Mouse (Mus musculus) bone marrow, adult 2 months (tissue): ENCODE measurements around the gene H2-Q1. TPM values are rescaled to one million over a fixed set of nuclear protein-coding genes. Genes with fewer than 3 reads are reported as not detected.

Experiments used
- H3K27ac ChIP-seq: fragments of 200-500 bp; 2 replicates; pipeline ENCODE4 v1.5.1; 2012; ENCODE audit warnings: low read depth, mild to moderate bottlenecking, control low read depth, inconsistent platforms, low read length; ENCODE audit not compliant: control insufficient read depth, poor library complexity, insufficient read depth
- H3K4me1 ChIP-seq: fragments of 200-500 bp; 2 replicates; pipeline ENCODE4 v1.6.1; 2011; ENCODE audit warnings: low read length; ENCODE audit not compliant: control insufficient read depth, insufficient read depth
- H3K4me3 ChIP-seq: fragments of 200-500 bp; replicated peaks from 2 replicates; pipeline ENCODE3; 2011; ENCODE audit warnings: mild to moderate bottlenecking, low read depth, low read length, control low read depth; ENCODE audit not compliant: control insufficient read depth
- CTCF ChIP-seq: fragments of 200-500 bp; IDR thresholded peaks from 2 replicates; pipeline ENCODE4 v1.5.1; 2011; ENCODE audit warnings: low read length, control low read depth; ENCODE audit not compliant: control insufficient read depth, insufficient read depth
- POLR2A ChIP-seq: fragments of 200-500 bp; IDR thresholded peaks from 2 replicates; pipeline ENCODE4 v1.6.1; 2011; ENCODE audit warnings: low read depth, mild to moderate bottlenecking, control low read depth, low read length, borderline replicate concordance; ENCODE audit not compliant: control insufficient read depth
- WGBS: fragments of 180-500 bp; shearing (Covaris S2); methylation state at CpG from one replicate; pipeline ENCODE4 v1.1.7; 2018; 5-methylcytosine and 5-hydroxymethylcytosine counted together
- polyA plus RNA-seq: library from polyadenylated mRNA; stranded (reverse); fragments of >200 nt; gene quantifications from 2 replicates; pipeline ENCODE4 v1.2.4, GENCODE M21; 2011; ENCODE audit warnings: low replicate concordance; ENCODE audit not compliant: missing spikeins, insufficient read depth, insufficient read length

Gene H2-Q1
- polyA plus RNA-seq: not detected in 2 replicates

DNA sequence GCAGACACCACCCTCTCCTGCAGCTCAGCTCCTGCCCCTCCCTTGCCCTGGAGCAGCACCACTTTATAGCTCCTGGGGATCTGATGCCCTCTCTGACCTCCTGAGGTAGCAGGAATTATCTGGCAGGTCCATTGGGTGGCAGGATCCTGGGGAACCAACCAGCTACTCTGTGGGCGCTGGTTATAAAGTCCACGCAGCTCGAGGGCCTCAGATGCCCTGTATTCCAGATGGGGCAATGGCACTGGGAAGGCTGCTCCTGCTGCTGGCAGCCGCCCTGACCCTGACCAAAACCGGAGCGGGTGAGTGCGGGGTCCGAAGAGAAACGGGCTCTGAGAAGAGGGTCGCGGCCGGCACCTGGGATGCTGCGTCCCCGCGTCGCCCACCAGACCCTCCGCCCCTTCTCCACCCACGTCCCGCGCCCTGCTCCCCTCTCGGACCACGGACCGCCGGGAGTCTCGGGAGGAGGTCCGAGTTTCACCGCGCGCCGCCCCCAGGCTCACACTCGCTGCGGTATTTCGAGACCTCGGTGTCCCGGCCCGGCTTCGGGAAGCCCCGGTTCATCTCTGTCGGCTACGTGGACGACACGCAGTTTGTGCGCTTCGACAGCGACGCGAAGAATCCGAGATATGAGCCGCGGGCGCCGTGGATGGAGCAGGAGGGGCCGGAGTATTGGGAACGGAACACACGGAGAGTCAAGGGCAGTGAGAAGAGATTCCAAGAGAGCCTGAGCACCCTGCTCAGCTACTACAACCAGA is at the start of gene H2-Q1:
H2-Q1 (plus strand) TSS at position 79 of the 755 bp plus-strand sequence.
- Histone ChIP-seq H3K4me3 (no peak within 1 kb of the TSS), H3K27ac (no peak within 1 kb of the TSS), H3K4me1 (no peaks in the 10 kb centered on the region)
- no peak for TF ChIP-seq POLR2A
- TF ChIP-seq CTCF: no peak
- WGBS: 5% methylated on average over 55 of the region's 55 CpGs

DNA sequence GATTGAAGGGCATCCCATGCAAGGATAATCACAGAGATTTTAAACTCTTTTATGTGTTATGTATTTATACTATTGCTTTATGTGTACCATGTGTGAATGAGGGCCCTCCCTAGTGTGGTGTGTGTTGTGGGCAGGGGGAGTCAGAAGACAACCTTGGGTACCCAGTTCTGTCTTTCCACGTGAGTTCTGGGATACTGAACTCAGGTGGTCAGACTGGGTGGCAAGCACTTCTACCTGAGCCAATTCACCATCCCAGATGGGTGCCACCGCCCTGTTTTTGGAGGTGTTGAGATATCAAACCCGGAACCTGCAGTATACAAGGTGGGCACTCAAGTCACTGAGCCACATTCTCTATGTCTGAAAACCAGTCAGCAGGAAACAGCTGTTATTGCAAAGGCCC is 48.0 kb upstream of the H2-Q1 start:
- H3K4me1 ChIP-seq: peaks cover 1% of the 10 kb centered on the region; the same call in 1 of the 2 replicates
- 80% methylated on average over 3 of the region's 3 CpGs for WGBS
- no peak overlapping the region for H3K27ac ChIP-seq
- TF ChIP-seq POLR2A (no peak), CTCF (no peak)
- no peak overlapping the region for H3K4me3 ChIP-seq

DNA sequence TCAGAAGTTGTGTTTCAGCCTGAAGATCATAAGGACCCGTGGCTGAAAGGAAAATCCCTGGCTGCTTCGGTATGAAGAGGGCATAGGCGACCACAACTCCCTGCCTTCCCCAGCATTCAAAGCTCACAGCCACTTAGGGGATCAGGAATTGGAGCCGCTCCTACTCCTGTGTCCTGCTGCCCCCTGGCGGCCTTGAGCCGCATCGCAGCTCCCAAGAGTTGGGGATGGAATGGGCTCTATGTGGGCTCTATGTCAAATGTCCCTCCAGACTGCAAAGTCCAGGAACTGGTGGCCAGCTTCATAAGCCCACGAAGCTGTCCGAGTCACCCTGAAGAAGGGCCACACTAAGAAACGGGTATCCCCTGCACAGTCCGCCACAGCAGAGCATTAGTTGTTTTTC is 45.4 kb upstream of the H2-Q1 start:
- WGBS: 2% methylated on average over 11 of the region's 11 CpGs
- H3K27ac ChIP-seq: no peak overlapping the region
- H3K4me3 ChIP-seq: no peak overlapping the region
- H3K4me1 ChIP-seq: peaks cover 1% of the 10 kb centered on the region; the same call in 1 of the 2 replicates
- TF ChIP-seq CTCF: peak; percentile 89
- TF ChIP-seq POLR2A: no peak

DNA sequence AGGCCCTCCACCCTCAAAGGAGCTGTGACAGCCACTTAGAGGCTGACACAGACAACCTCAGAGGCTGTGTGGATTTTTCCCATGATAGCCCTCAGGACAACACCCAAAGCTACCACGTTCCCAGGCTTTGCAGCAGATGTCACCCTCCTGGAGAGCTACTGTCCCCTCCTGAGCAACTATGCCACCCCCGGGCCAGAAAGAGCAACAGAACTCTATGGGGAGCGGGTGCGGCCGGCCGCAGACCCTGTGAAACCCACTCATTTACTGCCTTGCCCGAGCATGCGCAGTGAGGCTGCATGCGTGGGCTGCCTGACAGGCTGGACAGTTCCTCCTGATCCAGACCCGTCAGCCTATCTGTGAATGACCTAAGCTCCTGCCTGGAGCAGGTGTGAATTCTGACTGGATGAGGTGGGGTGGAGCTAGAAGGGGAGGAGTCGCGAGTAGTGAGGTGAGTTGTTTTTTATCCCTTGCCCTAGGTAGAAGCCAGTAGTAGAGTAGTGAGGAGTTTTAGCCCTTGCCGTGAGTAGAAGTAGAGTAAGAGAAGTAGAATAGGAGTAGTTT is 43.8 kb upstream of the H2-Q1 start:
- Histone ChIP-seq H3K4me1 (peaks cover 1% of the 10 kb centered on the region; the same call in 1 of the 2 replicates), H3K27ac (no peak overlapping the region), H3K4me3 (no peak overlapping the region)
- 27% methylated on average over 13 of the region's 13 CpGs for WGBS
- no peak for TF ChIP-seq CTCF
- no peak for TF ChIP-seq POLR2A

DNA sequence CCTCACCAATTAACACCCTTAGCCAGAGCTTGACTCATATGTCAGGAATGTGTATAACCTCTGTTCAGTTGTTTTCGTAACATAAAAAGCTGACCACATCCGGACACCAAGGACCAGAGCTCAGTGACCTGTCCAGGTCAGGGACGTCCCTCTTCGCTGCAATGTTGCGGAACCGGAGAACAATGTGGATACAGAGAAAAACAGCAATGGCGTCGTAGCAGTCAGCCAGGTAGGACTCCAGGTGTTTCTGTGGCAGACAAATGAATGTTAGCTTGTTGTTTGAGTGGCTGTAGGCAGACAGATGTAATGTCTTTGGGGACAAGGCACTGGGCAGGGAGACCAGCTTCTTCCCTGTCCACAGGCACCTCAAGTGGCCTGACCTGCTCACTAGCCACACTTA is 42.2 kb upstream of the H2-Q1 start:
- Histone ChIP-seq H3K4me1 (peaks cover 1% of the 10 kb centered on the region; the same call in 1 of the 2 replicates), H3K27ac (no peak overlapping the region), H3K4me3 (no peak overlapping the region)
- 71% methylated on average over 8 of the region's 8 CpGs for WGBS
- TF ChIP-seq POLR2A (no peak), CTCF (no peak)

DNA sequence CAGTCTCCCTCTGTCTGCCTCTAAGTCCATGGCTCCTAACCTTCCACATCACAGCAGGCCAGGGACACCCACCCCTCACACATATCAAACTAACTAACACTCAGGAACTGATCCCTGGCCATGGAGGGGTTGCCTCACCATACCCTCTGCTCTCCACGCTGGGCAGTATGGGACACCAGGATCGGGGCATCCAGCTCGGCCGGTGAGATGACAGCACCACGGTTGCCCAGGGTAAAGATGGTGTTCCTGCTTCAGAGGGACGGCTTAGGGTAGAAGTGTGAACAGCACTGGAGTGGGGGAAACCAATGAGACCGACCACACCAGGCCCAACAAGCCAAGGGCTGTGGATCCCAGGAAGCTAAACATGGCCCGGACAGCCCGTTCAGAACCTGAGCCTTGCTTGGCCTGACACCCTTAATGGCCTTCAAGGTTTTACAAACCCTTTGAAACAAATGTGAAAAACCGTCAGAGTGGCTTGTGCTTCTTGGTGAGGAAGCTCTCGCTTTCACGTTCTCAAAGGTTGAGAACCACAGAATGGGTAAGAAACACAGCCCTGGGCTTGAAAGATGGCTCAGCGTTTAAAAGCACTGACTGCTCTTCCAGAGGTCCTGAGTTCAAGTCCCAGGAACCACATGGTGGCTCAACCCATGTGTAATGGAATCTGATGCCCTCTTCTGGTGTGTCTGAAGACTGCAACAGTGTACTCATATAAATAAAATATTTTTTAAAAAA is 41.1 kb upstream of the H2-Q1 start:
- no peak overlapping the region for H3K27ac ChIP-seq
- H3K4me3 ChIP-seq: no peak overlapping the region
- TF ChIP-seq CTCF (no peak), POLR2A (no peak)
- peaks cover 1% of the 10 kb centered on the region; the same call in 1 of the 2 replicates for H3K4me1 ChIP-seq
- 82% methylated on average over 13 of the region's 13 CpGs for WGBS

DNA sequence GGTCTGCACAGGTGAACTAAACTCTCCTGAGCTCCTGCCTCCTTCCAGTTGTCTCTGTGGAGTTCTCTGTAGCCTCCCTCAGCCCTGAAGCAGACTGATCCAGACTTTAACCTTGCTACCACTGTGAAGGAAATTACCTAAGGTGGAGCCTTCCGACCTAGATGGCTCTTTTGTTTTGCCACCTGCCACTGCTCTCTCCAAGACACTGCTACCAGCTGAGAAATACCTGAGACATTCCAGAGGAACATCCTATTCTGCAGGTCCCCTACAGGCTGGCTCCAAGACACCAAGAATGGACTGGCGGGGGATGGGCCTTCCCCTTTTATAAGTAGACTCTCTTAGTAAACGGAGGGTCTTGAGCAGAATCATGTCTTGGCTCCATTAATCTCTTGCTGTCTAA is 39.9 kb upstream of the H2-Q1 start:
- no peak for TF ChIP-seq POLR2A
- TF ChIP-seq CTCF: no peak
- H3K27ac ChIP-seq: no peak overlapping the region
- H3K4me1 ChIP-seq: no peaks in the 10 kb centered on the region
- no peak overlapping the region for H3K4me3 ChIP-seq
- 68% methylated on average over 3 of the region's 3 CpGs for WGBS

DNA sequence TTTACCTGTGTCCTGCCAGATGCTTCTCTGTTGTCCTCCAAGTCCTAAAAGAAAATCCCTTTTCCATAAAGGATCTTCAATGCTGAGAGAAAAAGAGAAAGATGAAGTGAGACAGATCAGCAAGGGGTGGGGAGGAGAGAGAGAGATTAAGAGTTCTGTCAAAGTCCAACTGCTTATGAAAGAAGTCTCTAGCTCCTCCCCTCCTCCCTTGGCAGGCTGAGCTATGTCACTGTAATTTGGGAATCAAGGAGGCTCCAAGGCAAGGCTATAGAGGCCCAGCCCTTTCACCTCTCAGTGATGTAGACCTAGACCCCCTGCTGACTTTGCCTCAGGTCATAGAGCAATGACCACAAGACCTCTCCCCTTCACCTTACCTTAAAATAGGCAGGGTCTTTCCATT is 34.8 kb upstream of the H2-Q1 start:
- TF ChIP-seq POLR2A (no peak), CTCF (no peak)
- Histone ChIP-seq H3K4me3 (no peak overlapping the region), H3K27ac (no peak overlapping the region), H3K4me1 (no peaks in the 10 kb centered on the region)
